Mouse (Mus musculus) lung, postnatal 25 days (tissue): ENCODE measurements at regions not wholly inside any gene's neighbourhood (a gene's known extent, or its start where the extent isn't known, plus 50 kb on each side); places are given as distances from the start of the nearest gene placed in this dataset.

Source experiments
- DNase-seq: peaks from one replicate; pipeline ENCODE4 v3.0.0; 2022; ENCODE audit warnings: low spot score

- DNase-seq: no peak
Measured at GRCm38 (mm10) chr2:92709668-92710067, 110.2 kb downstream of the Chst1 start.

- DNase-seq: no peak
Measured at GRCm38 (mm10) chr2:92711122-92711777, 111.7 kb downstream of the Chst1 start.

GRCm38 (mm10) chr2:92712266-92713144 lies 113.0 kb downstream of the Chst1 start:
- peak; percentile 48 for DNase-seq

GRCm38 (mm10) chr2:92717706-92718105 lies 118.2 kb downstream of the Chst1 start:
- no peak for DNase-seq

- DNase-seq: no peak
Measured at GRCm38 (mm10) chr2:92721951-92722350, 122.4 kb downstream of the Chst1 start.

GRCm38 (mm10) chr2:92723618-92724263 lies 124.2 kb downstream of the Chst1 start:
- no peak for DNase-seq

GRCm38 (mm10) chr2:92726640-92727039 lies 127.1 kb downstream of the Chst1 start:
- no peak for DNase-seq

- no peak for DNase-seq
Measured at GRCm38 (mm10) chr2:92727241-92727640, 127.7 kb downstream of the Chst1 start.

- no peak for DNase-seq
Measured at GRCm38 (mm10) chr2:92728388-92728787, 128.9 kb downstream of the Chst1 start.

GRCm38 (mm10) chr2:92730371-92730770 lies 130.9 kb downstream of the Chst1 start:
- DNase-seq: no peak

- no peak for DNase-seq
Measured at GRCm38 (mm10) chr2:92733403-92733802, 133.9 kb downstream of the Chst1 start.

GRCm38 (mm10) chr2:92735784-92736183 lies 136.3 kb downstream of the Chst1 start:
- DNase-seq: no peak

GRCm38 (mm10) chr2:92737301-92737700 lies 137.8 kb downstream of the Chst1 start:
- DNase-seq: no peak

- DNase-seq: no peak
Measured at GRCm38 (mm10) chr2:92739576-92739975, 140.1 kb downstream of the Chst1 start.

- no peak for DNase-seq
Measured at GRCm38 (mm10) chr2:92740776-92741295, 141.3 kb downstream of the Chst1 start.

GRCm38 (mm10) chr2:92742025-92742424 lies 142.5 kb downstream of the Chst1 start:
- peak; percentile 94 for DNase-seq

GRCm38 (mm10) chr2:92742671-92743070 lies 143.2 kb downstream of the Chst1 start:
- DNase-seq: no peak

- no peak for DNase-seq
Measured at GRCm38 (mm10) chr2:92743152-92743551, 143.6 kb downstream of the Chst1 start.

GRCm38 (mm10) chr2:92743911-92744310 lies 144.4 kb downstream of the Chst1 start:
- no peak for DNase-seq

GRCm38 (mm10) chr2:92747406-92747805 lies 147.9 kb downstream of the Chst1 start:
- DNase-seq: peak; percentile 63

GRCm38 (mm10) chr2:92750116-92750515 lies 150.6 kb downstream of the Chst1 start:
- no peak for DNase-seq

GRCm38 (mm10) chr2:92750672-92751071 lies 151.2 kb downstream of the Chst1 start:
- DNase-seq: peak; percentile 30

GRCm38 (mm10) chr2:92751256-92751655 lies 151.7 kb downstream of the Chst1 start:
- DNase-seq: no peak
